Mouse (Mus musculus): ENCODE data around the gene Wdr70. TPM values are rescaled to one million over a fixed set of nuclear protein-coding genes. Genes with fewer than 3 reads are reported as not detected.

Wdr70 gene
- polyA plus RNA-seq, 1 experiment from 2014 or later, result 37.5 TPM

DNA sequence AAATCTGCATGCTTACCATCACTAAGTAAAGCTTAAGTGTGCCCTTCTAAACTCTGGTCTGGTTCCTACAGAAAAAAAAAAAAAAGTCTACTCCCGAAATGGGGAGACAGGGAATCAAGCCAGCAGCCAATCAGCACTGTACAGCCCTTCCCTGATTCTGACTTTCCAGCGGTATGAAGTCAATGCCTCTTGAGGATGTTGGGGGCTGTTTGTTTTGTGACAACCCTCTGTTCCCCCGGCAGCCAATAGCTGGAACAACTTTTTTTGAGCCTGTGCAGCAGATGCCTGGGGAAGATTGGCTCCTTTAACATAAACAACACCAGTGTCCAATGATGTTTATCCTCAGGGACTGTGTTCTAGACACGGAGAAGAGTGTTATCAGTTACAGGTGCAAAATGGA lies 164.4 kb downstream of the Wdr70 start:
- Histone ChIP-seq H3K27me3 (ENCODE audit: control insufficient read depth, insufficient read depth, low read length) (no peaks in the 10 kb centered on the region), H3K4me3 (ENCODE audit: low read length) (peak overlapping the region; percentile 33), H3K27ac (ENCODE audit: low read length) (no peak overlapping the region), H3K9me3 (replicated peaks; ENCODE audit: control insufficient read depth, low read length) (no peaks in the 10 kb centered on the region), H3K4me2 (ENCODE audit: low read depth, low read length) (peak overlapping the region; percentile 61), H3K36me3 (ENCODE audit: control insufficient read depth, insufficient read depth) (no peaks in the 10 kb centered on the region), H3K9ac (ENCODE audit: low read length) (no peak overlapping the region), H3K4me1 (ENCODE audit: control insufficient read depth, insufficient read depth, low read length) (peaks cover 4% of the 10 kb centered on the region; the same call in 1 of the 2 replicates)
- peak; percentile 69; the same call in 1 of the 2 replicates for ATAC-seq (replicated peaks; ENCODE audit: extremely low read depth, insufficient read depth, low FRiP score)
- 20% methylated on average over 4 of the region's 4 CpGs for WGBS

DNA sequence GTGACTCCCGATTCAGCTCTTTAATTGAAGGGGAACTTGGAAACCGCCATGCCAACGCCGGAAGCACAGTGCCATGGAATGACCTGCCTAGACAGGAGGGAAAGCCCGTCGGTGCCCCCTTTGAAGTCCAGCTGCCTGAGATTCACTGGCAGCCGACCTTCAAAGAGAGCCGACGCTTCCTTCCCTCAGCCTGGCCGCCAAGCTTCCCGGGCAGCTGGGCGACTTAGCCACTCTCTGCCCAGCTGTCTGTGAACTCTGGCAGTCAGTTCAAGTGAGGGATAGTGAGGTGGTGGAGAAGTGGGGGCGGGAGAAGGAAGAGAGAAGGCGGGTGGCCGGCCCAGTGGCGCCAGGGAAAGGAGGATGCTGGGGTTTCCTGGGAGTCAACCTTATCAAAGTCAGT lies 164.9 kb downstream of the Wdr70 start:
- Histone ChIP-seq H3K9me3 (replicated peaks; ENCODE audit: control insufficient read depth, low read length) (no peaks in the 10 kb centered on the region), H3K4me1 (ENCODE audit: control insufficient read depth, insufficient read depth, low read length) (peaks cover 4% of the 10 kb centered on the region; the same call in 1 of the 2 replicates), H3K36me3 (ENCODE audit: control insufficient read depth, insufficient read depth) (no peaks in the 10 kb centered on the region), H3K4me3 (ENCODE audit: low read length) (peak overlapping the region; percentile 33), H3K27ac (ENCODE audit: low read length) (no peak overlapping the region; the same call in 1 of the 2 replicates), H3K4me2 (ENCODE audit: low read depth, low read length) (peak overlapping the region; percentile 61), H3K9ac (ENCODE audit: low read length) (no peak overlapping the region), H3K27me3 (ENCODE audit: control insufficient read depth, insufficient read depth, low read length) (no peaks in the 10 kb centered on the region)
- 0 out of 2 replicates have a peak, but pooled peaks have one; percentile 14 for ATAC-seq (replicated peaks; ENCODE audit: extremely low read depth, insufficient read depth, low FRiP score)
- WGBS, result 33% methylated on average over 16 of the region's 16 CpGs

DNA sequence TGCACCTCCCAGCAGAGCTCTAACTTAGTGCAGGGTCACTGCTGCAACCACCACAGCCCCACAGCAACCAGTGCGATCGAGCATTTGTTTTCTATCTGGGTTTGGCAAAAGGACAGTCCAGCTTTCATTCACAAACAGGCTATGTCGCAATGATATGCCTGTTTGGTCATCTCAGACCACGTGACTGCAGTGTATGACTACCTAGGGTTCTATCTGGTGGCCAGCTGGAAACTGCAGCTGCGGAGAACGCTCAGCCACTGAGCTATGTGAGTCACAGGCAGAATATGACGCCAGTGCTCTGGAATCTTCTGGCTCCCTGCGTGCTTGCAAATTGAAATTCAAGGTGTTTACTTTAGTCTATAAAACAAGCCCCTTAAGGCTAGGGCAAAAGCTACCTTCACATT lies 167.4 kb downstream of the Wdr70 start:
- H3K27me3 ChIP-seq (ENCODE audit: control insufficient read depth, insufficient read depth, low read length), result no peaks in the 10 kb centered on the region
- no peak overlapping the region for H3K27ac ChIP-seq (ENCODE audit: low read length)
- WGBS, result 39% methylated on average over 8 of the region's 8 CpGs
- peak; percentile 45; the same call in 1 of the 2 replicates for ATAC-seq (replicated peaks; ENCODE audit: extremely low read depth, insufficient read depth, low FRiP score)
- no peak overlapping the region for H3K4me3 ChIP-seq (ENCODE audit: low read length)
- H3K4me1 ChIP-seq (ENCODE audit: control insufficient read depth, insufficient read depth, low read length), result peaks cover 4% of the 10 kb centered on the region; the same call in 1 of the 2 replicates
- H3K4me2 ChIP-seq (ENCODE audit: low read depth, low read length), result peak overlapping the region; percentile 23
- no peak overlapping the region for H3K9ac ChIP-seq (ENCODE audit: low read length)
- no peaks in the 10 kb centered on the region for H3K36me3 ChIP-seq (ENCODE audit: control insufficient read depth, insufficient read depth)
- H3K9me3 ChIP-seq (replicated peaks; ENCODE audit: control insufficient read depth, low read length), result no peaks in the 10 kb centered on the region

DNA sequence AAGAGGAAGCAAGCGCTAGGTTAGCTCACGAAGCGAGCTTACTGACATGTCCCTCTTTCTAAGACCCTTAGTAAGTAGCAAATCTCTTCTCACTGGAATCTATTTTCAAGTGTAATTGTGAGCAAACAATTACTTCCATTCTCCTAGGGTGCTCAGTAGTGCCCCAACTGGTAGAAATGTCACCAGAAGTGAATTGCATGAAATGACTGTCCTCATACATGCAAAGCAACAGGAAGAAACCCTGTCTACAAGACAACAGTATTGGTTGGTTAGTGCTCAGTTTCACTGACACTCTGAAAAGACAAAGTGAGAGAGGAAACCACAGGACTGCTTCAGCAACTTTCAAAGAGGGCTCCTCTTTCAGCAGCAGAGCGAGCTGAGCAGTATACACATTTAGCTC lies 173.6 kb downstream of the Wdr70 start:
- 79% methylated on average over 4 of the region's 4 CpGs for WGBS
- H3K4me3 ChIP-seq (ENCODE audit: low read length), result no peak overlapping the region
- H3K27me3 ChIP-seq (ENCODE audit: control insufficient read depth, insufficient read depth, low read length), result no peaks in the 10 kb centered on the region
- no peak overlapping the region for H3K9ac ChIP-seq (ENCODE audit: low read length)
- ATAC-seq (replicated peaks; ENCODE audit: extremely low read depth, insufficient read depth, low FRiP score), result no peak
- no peaks in the 10 kb centered on the region for H3K36me3 ChIP-seq (ENCODE audit: control insufficient read depth, insufficient read depth)
- H3K4me1 ChIP-seq (ENCODE audit: control insufficient read depth, insufficient read depth, low read length), result no peaks in the 10 kb centered on the region
- H3K27ac ChIP-seq (ENCODE audit: low read length), result no peak overlapping the region
- H3K9me3 ChIP-seq (replicated peaks; ENCODE audit: control insufficient read depth, low read length), result no peaks in the 10 kb centered on the region
- no peak overlapping the region for H3K4me2 ChIP-seq (ENCODE audit: low read depth, low read length)

DNA sequence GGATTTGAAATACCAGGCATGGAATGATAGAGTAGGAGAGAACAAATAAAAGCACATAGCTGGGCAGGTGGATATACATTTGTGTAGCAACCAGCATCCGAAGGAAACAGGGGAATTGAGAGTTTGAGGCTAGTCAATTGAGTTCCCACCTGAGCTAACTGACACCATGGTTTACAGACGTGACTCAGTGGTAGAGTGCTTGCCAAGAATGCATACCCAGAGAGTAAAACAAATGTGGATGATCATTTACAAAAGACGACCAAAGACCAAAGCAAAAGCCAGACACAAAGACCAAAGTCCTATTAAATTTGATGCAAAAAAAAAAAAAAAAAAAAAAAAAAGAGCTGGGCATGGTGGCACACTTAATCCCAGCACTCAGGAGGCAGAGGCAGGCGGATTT lies 175.7 kb downstream of the Wdr70 start:
- ATAC-seq (replicated peaks; ENCODE audit: extremely low read depth, insufficient read depth, low FRiP score), result no peak

DNA sequence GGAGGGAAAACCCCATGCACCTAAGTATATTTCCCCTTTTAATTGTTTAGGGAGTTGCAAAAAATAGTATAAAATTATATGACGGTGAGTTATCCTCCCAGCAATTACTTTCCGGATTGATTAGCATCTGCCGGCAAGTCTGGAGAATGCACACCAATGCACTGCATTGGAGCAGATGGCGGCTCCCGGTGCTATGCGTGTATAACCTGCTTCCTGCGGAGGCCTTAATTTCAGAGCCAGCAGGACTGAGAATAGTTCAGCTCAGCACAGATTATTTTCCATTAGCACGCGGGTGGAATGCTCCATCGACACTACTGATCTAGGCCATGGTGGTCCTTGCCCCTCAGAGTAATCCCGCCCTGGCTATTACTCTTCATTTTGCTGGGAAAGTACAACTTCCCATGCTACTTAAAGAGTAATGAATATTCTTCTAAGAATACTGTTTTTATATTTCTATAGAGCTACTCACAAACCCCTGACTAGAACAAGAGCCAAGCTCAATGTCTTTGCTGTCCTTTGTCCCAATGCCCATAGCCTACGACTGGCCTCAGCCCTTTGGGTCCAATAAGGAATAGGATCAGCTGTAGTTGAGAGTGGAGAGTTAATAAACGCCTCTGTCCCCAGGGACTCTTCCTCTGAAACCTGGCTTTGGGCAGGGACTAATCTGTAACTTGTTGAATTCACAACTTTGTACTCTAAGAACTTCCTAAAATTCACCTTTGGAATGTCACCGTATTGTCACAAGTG lies 176.5 kb downstream of the Wdr70 start:
- no peak for ATAC-seq (replicated peaks; ENCODE audit: extremely low read depth, insufficient read depth, low FRiP score)
- H3K27ac ChIP-seq (ENCODE audit: low read length), result no peak overlapping the region
- H3K27me3 ChIP-seq (ENCODE audit: control insufficient read depth, insufficient read depth, low read length), result no peaks in the 10 kb centered on the region
- H3K4me3 ChIP-seq (ENCODE audit: low read length), result no peak overlapping the region
- H3K36me3 ChIP-seq (ENCODE audit: control insufficient read depth, insufficient read depth), result no peaks in the 10 kb centered on the region
- no peak overlapping the region for H3K4me2 ChIP-seq (ENCODE audit: low read depth, low read length)
- H3K9ac ChIP-seq (ENCODE audit: low read length), result no peak overlapping the region
- no peaks in the 10 kb centered on the region for H3K9me3 ChIP-seq (replicated peaks; ENCODE audit: control insufficient read depth, low read length)
- H3K4me1 ChIP-seq (ENCODE audit: control insufficient read depth, insufficient read depth, low read length), result no peaks in the 10 kb centered on the region
- 90% methylated on average over 14 of the region's 14 CpGs for WGBS

More for the DNA sequence above, 175.7 kb downstream of the Wdr70 start:
- Histone ChIP-seq H3K27ac (ENCODE audit: low read length) (no peak overlapping the region), H3K4me3 (ENCODE audit: low read length) (no peak overlapping the region), H3K9ac (ENCODE audit: low read length) (no peak overlapping the region), H3K4me2 (ENCODE audit: low read depth, low read length) (no peak overlapping the region), H3K36me3 (ENCODE audit: control insufficient read depth, insufficient read depth) (no peaks in the 10 kb centered on the region), H3K4me1 (ENCODE audit: control insufficient read depth, insufficient read depth, low read length) (no peaks in the 10 kb centered on the region), H3K9me3 (replicated peaks; ENCODE audit: control insufficient read depth, low read length) (no peaks in the 10 kb centered on the region), H3K27me3 (ENCODE audit: control insufficient read depth, insufficient read depth, low read length) (no peaks in the 10 kb centered on the region)
- 96% methylated on average over 4 of the region's 4 CpGs for WGBS

DNA sequence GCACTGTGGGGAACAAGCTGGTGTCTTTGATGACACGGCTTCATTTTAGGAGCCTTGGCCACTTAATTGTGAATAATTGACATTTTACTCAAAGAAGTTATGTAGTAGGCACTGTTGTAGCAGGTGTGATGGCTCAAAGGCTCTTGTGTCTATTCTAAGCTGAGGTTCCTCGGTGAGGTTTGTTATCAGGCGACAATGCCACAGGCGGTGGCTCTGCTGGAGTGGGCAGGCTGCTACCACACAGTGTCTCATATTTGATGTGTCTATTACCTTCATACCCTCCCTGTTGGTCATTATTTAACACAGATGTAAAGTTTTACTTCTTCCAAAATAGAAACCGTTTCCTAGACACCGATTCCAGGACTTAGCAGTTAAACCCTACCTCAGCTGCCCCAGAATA lies 177.9 kb downstream of the Wdr70 start:
- no peaks in the 10 kb centered on the region for H3K27me3 ChIP-seq (ENCODE audit: control insufficient read depth, insufficient read depth, low read length)
- no peaks in the 10 kb centered on the region for H3K4me1 ChIP-seq (ENCODE audit: control insufficient read depth, insufficient read depth, low read length)
- ATAC-seq (replicated peaks; ENCODE audit: extremely low read depth, insufficient read depth, low FRiP score), result no peak
- no peaks in the 10 kb centered on the region for H3K9me3 ChIP-seq (replicated peaks; ENCODE audit: control insufficient read depth, low read length)
- WGBS, result 73% methylated on average over 6 of the region's 6 CpGs
- H3K27ac ChIP-seq (ENCODE audit: low read length), result no peak overlapping the region
- no peak overlapping the region for H3K9ac ChIP-seq (ENCODE audit: low read length)
- H3K4me2 ChIP-seq (ENCODE audit: low read depth, low read length), result no peak overlapping the region
- H3K36me3 ChIP-seq (ENCODE audit: control insufficient read depth, insufficient read depth), result no peaks in the 10 kb centered on the region
- no peak overlapping the region for H3K4me3 ChIP-seq (ENCODE audit: low read length)

DNA sequence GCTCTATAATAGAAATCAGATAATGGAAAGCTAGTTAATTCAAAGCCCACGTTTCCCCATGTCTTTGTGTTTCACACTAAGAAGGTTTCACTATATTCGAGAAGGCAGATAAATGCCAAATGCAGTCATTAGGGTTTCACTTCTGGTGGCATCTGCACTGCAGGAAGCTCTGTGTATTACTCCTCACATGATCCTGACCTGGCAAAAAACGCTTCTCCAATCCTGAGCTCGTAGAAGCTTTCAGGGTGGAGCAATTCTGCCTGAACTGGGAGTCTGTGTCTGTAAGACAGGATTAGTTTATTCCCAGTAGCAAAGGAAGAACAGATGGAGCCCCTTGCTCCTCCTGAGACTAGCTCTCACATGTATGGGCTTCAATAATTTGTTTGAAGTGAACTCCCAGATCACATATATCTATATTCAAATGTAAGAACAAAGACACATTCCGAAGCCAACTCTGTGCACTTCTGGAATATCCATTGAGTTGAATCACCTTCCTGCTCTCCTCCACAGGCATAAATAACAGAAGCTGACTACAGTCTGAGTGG lies 192.4 kb downstream of the Wdr70 start:
- Histone ChIP-seq H3K4me2 (ENCODE audit: low read depth, low read length) (no peak overlapping the region), H3K4me1 (ENCODE audit: control insufficient read depth, insufficient read depth, low read length) (no peaks in the 10 kb centered on the region), H3K9ac (ENCODE audit: low read length) (no peak overlapping the region), H3K36me3 (ENCODE audit: control insufficient read depth, insufficient read depth) (0 out of 2 replicates have a peak, but pooled peaks cover 2% of the 10 kb centered on the region), H3K9me3 (replicated peaks; ENCODE audit: control insufficient read depth, low read length) (no peaks in the 10 kb centered on the region; the same call in 1 of the 2 replicates), H3K27me3 (ENCODE audit: control insufficient read depth, insufficient read depth, low read length) (no peaks in the 10 kb centered on the region), H3K4me3 (ENCODE audit: low read length) (no peak overlapping the region), H3K27ac (ENCODE audit: low read length) (no peak overlapping the region)
- no peak for ATAC-seq (replicated peaks; ENCODE audit: extremely low read depth, insufficient read depth, low FRiP score)
- 81% methylated on average over 5 of the region's 5 CpGs for WGBS

DNA sequence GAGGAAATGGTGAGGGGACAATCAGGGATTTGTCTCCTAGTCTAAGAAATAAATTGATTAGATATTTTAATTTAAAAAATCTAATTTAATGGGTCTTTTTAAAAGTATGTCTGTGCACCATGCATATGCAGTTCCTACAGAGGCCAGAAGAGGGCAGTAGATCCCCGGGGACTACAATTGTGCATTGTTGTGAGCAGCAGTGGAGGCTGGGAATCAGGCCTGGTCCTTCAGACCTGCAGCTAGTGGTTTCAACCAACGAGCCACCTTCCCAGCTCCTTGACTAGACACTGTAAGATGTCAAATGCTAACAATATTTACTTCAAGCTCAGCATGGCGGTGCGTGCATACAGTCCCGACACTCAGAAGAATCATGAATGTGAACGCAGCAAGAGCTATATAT lies 199.7 kb downstream of the Wdr70 start:
- no peak overlapping the region for H3K4me3 ChIP-seq (ENCODE audit: low read length)
- no peaks in the 10 kb centered on the region for H3K4me1 ChIP-seq (ENCODE audit: control insufficient read depth, insufficient read depth, low read length)
- ATAC-seq (replicated peaks; ENCODE audit: extremely low read depth, insufficient read depth, low FRiP score), result no peak
- no peaks in the 10 kb centered on the region for H3K27me3 ChIP-seq (ENCODE audit: control insufficient read depth, insufficient read depth, low read length)
- no peaks in the 10 kb centered on the region; the same call in 1 of the 2 replicates for H3K36me3 ChIP-seq (ENCODE audit: control insufficient read depth, insufficient read depth)
- H3K9me3 ChIP-seq (replicated peaks; ENCODE audit: control insufficient read depth, low read length), result peaks cover 3% of the 10 kb centered on the region; the same call in 1 of the 2 replicates
- no peak overlapping the region for H3K9ac ChIP-seq (ENCODE audit: low read length)
- WGBS, result 92% methylated on average over 6 of the region's 6 CpGs
- H3K27ac ChIP-seq (ENCODE audit: low read length), result no peak overlapping the region
- no peak overlapping the region for H3K4me2 ChIP-seq (ENCODE audit: low read depth, low read length)
